Mouse (Mus musculus): ENCODE measurements around the gene Pik3r5.

Gene Pik3r5

DNA sequence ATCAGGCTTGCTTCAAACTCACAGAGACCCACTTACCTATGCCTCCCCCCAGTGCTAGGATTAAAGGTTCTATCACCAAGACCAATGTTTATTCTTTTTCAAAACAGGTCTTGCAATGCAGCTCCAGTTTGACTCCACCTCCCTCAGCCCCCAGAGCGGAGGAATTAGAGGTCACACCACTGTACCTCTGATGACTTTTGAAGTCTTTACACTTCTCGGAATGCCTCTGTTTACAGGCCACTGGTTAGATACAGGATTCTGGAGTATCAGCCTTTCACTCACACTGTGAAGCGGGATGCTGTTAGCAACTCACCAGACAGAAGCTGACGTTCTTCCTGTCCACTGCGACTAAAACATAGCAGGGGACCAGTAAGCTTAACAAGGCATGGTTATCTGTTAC is 30.5 kb upstream of the Pik3r5 start:
- DNase-seq = no peak

GRCm38 (mm10) chr11:68404185-68404584 is 27.7 kb upstream of the Pik3r5 start:
- DNase-seq = peak in 1 of 2 experiments; percentile 33

GRCm38 (mm10) chr11:68405576-68405975 is 26.3 kb upstream of the Pik3r5 start:
- no peak for DNase-seq

GRCm38 (mm10) chr11:68407266-68407926 is 24.5 kb upstream of the Pik3r5 start:
- DNase-seq = no peak

DNA sequence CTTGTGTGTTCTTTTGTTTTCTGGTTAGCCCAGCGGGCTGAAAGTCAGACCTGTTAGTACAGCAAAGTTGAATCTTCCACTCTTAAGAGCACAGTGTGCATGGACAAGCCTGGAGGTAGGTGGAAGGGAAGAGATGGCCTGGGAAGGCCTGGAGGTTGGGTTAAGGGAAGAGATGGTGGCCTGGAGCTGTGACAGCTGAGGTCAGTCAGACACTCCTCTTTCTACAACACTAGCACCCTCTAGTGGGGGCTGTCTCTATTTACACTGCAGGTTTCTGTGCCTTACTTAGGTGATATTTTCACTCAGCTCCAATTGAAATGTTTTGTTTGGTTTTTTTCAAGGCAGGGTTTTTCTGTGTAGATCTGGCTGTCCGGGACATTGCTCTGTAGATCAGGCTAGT is 23.8 kb upstream of the Pik3r5 start:
- DNase-seq = peak; percentile 44 to 82

- DNase-seq = no peak
These were observed 14.9 kb upstream of the Pik3r5 start for GRCm38 (mm10) chr11:68417001-68417400.

DNA sequence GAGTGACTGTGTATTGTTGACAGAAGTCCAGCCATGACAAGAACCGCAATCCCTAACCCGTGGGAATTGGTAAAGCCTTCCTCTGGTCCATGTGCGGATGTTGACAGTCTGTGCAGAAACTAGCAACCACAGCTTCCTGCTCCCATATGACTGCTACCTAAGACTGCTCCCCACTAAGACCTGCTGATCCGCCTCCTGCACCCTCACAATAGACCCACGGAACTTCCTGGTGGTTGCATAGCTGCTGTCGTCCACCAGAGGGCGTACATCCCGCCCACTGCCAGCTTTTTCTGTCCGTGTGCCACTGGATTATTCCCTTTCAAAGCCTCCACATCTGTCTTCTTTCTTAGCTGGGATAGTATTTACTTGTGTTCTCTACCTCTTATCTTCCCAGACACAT is 14.1 kb upstream of the Pik3r5 start:
- peak; percentile 65 to 73 for DNase-seq

DNA sequence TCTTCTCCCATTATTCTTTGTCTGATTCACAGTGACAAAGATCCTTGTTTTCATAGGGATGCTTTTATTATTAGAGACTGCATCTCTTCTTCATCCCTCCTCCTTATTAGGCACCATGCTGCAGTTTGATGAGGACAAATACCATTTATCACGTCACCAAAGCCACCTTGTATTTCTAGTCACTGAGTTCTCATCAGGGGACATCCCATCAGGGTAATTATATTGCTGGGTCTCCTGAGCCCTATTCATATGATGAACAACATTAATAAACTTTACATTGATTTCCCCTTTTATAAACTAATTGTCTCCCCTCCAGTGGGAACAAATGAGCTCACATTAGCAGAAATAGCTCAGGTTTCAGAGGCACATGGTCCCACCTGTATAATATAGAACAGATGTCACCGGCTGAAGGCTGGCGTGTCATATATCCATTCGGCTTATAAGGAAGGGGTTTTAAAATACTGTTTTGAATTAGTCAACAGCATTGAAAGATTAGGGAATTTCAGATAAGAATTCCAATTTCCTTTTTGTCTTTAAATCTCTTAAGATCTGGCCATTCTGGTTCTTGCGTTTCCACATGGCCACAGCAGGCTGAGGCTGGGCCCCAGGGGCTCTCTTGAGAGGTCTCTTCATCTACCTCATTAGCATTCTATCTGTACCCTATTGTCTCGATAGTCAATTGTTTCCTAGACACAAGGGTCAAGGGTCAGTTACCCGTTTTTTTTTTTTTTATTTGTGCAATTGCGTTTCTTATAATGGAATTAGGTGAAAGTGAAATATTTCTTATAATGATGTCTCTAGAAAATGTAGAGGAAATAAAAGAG is 6.2 kb upstream of the Pik3r5 start:
- no peak for DNase-seq

DNA sequence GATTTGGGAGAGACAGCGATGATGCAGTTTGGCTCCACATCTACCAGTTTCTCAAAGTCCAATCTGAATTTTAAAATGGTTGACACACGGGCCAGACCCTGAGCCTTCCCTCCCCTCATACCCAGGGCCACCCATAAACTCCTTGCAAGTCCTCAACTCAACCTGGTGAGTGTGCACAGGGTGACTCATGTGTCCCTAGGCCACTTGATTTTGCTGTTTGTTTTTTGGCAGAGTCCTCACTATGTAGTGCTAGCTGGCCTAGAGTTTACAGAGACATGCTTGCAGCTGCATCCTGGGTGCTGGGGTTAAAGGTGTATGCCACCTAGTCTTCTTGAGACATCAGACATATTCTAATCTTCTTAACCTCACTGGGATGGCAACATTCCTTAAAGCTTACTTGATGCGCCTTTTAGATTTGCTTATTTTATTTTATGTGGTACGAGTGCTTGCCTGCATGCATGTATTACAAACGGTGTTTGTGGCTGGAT is 4.8 kb upstream of the Pik3r5 start:
- no peak for DNase-seq

DNA sequence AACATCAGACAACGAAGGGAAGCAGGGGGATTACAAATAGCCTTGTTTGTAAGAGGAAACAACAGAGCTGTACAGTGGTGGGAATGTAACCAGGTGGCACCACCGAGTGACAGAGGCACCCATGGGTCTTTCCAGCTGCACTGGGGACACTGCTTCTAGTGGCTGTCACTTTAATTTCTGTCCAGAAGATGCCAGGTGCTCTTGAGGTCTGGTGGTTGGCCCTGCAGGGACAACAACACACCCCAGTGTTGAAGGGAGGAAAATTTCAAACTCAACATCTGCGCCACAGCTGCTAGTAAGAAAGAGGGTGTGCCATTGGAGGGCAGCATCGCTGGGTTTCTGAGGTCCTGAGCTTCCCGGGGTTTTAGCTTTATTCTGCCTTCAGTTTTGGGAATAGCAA is 1.3 kb upstream of the Pik3r5 start:
- DNase-seq = no peak

- peak in 1 of 2 experiments; percentile 14 for DNase-seq
These were observed 570 bp downstream of the Pik3r5 start for GRCm38 (mm10) chr11:68432361-68433021.

DNA sequence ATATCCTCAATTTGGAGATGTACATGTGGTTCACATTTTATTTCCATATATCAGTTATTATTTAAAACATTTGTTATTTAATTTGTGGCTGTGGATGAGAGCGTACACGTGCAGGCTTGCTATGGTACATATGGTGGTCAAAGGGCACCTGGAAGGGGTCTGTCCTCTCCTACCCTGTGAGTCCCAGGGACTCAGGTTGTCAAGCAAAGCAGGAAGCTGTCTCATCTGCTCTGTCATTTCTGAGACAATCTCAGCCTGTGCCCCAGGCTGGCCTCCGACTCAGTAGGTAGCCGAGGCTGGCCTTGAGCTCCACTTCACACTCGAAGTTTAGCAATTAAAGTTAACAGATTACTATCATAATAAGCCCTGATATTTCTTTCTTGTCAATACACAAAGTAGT is 1.6 kb downstream of the Pik3r5 start:
- no peak for DNase-seq

DNA sequence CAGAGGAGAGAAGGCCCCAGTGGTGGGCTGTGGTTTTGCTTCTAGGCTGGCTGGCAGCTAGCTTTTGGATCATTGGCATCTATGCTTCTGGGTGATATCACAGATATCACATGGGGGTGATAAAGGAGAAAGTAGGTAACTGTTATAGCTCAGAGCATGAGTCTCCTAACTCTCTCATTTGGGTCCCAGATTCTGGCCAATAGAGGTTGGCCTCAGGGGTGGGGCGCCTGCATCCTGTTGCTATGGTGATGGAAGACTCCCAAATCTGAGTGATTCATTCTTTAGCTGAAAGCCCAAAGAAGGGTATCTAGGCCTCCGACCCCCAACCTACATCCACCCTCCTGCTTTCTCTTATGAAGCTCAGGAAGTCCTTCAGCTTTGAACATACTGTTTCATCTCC is 2.8 kb downstream of the Pik3r5 start:
- DNase-seq = no peak

DNA sequence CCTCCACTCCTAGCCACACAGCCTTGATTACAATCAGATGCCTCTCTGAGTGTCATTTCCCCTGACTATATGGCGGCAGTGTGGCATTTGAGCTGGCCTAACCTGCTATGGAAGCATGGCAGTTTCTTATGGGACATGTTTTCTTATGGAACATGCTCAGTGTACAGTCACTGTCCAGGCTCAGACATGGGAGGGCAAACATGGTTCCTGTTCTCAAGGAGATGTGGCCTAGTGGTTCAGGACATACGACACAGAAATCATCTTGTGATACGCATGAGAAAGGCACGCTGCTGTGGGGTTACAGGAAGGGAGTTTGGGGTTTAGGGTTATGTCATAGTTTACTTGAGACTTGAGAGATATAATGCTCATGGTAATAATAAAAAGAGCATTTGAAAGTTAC is 3.7 kb downstream of the Pik3r5 start:
- no peak for DNase-seq

DNA sequence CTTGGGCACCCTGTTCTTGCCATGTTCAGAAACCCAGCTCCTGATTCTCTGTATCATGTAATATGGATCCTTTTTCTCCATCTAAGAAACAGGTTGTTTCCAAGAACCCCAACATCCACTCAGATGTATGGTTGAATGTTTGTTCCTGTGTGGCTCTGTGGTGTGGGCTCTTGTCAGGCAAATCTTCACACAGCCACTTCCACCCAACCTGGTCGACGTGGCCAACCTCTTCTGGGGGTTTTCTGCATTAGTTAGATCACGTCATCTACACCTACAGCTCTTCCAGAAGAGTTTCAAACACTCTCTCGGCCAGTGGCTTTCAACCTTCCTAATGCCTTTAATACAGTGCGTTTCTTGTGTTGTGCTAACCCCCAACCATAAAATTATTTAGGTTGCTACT is 4.5 kb downstream of the Pik3r5 start:
- no peak for DNase-seq

GRCm38 (mm10) chr11:68440100-68440499 is 8.2 kb downstream of the Pik3r5 start:
- DNase-seq = no peak

DNA sequence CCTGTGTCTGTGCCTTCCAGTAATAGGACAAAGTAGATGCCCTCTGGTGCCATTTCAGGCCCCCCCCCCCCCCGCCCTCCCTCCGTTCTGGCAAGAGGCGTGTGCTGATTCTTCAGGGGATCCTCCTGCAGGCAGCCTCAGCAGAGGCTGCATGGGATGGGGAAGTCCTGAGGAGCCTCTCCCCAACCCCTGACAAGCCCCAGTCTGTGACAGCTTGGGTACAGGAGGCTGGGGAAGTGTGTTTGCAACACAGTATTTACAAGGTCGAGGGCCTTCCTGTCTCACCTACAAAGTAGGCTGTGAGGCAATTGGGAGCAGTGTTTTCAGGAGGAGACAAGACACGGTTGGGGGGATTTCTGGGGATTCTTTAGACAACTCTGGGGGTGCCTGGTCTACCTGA is 9.0 kb downstream of the Pik3r5 start:
- peak in 1 of 2 experiments; percentile 9 for DNase-seq

GRCm38 (mm10) chr11:68442346-68442745 is 10.4 kb downstream of the Pik3r5 start:
- DNase-seq = no peak

DNA sequence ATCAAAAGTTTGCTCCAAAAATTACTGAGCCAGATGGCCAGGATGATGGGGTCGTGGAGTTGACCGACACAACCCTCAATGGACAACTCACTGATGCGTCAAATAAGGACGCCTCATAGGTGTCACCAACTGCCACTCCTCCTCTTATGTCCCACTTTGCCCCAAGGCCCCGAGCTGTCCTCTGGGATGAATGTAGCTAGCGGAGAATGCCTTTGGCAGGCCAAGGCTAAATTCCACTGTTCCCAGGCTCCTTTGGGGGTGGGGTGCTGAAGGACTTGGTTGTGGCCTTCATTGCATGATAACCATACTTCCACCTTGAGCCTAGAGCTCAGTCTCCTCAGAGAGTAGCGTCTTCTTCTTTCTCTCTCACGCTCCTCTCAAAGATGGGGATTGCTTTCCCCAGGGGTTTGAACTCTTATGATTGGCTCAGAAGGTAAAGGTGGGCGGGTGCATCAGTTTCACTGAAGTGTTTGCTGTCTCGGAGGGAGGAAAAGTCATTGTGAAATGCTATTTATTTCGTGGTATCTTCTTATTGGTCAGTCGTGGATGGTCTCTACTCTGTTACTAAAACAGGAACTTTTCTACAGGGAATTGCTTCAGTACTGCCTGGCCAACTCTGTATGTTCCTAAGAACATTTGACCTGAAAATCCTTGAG is 11.2 kb downstream of the Pik3r5 start:
- DNase-seq = peak in 1 of 2 experiments; percentile 16

- DNase-seq = no peak
These were observed 14.0 kb downstream of the Pik3r5 start for GRCm38 (mm10) chr11:68445901-68446300.

DNA sequence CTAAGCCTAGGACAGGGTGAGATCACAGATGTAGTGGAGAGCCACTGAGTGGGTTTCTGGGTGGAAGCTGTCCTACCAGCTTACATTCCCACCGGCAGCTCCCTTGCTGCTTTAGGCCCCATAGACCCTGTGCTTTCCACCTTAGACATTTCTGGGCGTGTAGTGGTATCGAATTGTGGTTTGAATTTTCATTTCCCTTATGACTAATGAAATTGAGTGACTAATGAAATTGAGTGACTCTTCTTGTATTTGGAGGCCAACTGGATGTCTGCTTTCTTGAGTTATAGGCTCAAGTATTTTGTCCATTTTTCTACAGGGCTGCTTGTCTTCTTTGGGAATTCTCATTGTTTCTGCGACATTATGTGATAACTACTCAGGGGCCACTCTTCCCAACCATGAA is 14.6 kb downstream of the Pik3r5 start:
- DNase-seq = no peak

DNA sequence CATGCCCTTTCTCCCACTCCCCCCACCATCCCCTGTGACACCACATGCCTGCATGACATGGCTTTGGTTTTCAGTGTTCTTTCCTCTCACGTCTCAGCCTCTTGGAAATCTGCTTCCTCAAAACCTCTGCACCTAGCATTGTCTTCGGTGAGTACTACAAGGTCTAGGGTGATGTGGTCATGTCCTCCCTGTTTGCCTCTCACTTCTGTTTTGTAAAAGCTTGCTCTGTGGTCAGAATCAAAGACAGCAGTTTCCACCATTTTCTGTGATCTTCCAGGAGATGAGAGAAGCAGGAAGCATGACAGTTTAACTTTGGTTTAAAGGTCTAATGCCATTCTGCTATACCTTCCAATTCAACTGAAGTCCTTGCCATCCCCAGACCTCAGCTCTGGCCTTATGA is 15.3 kb downstream of the Pik3r5 start:
- DNase-seq = no peak

GRCm38 (mm10) chr11:68448356-68448755 is 16.4 kb downstream of the Pik3r5 start:
- no peak for DNase-seq
